Mouse (Mus musculus): ENCODE data around the gene Zfp326. TPM values are rescaled to one million over a fixed set of nuclear protein-coding genes. Genes with fewer than 3 reads are reported as not detected.

Zfp326 gene
- 20.6 TPM for polyA plus RNA-seq (2017; shearing (Covaris generic))

GRCm38 (mm10) chr5:105876068-105876924 is at the start of gene Zfp326:
Zfp326 (plus strand) TSS chr5:105876565.

Other genes with a start within 250 kb of the Zfp326 start
- 63.4 TPM for gene Lrrc8d, start 176.6 kb upstream of the Zfp326 start, polyA plus RNA-seq (2017; shearing (Covaris generic))